Mouse (Mus musculus): ENCODE results near the gene Ift122. TPM values are rescaled to one million over a fixed set of nuclear protein-coding genes. Genes with fewer than 3 reads are reported as not detected.

Ift122 gene
- polyA plus RNA-seq, 1 experiment from 2014 or later, result 23.9 TPM

- no peak for ATAC-seq (ENCODE audit: insufficient number of reproducible peaks, insufficient read depth, low FRiP score, low read depth)
- H3K4me2 ChIP-seq (replicated peaks; ENCODE audit: low read depth, low read length), result no peak overlapping the region
Measured at GRCm38 (mm10) chr6:115914511-115915202, 61.4 kb downstream of the Ift122 start.

DNA sequence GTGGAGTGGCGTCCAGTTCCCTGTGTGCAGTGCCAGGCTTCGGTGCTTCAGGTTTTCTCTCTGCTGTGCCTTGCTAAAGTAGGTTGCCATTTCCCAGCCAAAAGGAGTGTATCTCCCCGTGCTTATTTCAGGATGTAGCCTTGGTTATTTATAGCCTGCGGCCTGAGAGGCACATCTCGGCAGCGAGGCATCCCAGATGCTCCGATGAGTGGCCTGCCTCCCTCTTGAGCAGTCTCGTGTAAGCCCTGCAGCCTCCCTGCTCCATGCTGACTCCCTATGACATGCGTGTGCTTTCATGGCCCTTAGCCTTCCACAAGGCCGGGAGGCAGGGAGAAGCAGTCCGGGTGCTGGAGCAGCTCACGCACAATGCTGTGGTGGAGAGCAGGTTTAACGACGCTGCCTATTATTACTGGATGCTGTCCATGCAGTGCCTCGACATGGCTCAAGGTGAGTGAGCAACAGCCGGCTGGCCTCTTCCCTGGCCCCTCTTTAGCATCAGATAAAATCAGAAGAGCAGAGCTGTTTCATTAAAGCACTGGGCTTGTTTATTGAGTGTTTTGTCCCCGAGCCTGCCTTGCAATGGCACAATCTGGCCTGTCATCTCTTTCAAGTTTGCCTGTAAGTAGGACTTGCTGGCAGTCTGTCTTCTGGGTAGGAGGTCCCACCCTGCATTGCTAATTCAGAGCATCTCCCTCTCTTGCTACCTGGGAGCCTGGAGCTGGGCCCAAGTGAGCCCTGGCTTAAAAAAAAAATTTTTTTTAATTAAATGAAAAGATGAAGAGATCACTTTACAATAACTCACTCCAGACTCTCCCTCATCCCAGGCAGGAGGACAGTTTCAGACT lies 62.6 kb downstream of the Ift122 start:
- H3K9me3 ChIP-seq (ENCODE audit: control insufficient read depth, low read depth, low read length), result no peaks in the 10 kb centered on the region
- no peak overlapping the region; the same call in 1 of the 2 replicates for H3K27ac ChIP-seq (ENCODE audit: low read length)
- no peak overlapping the region for H3K4me3 ChIP-seq (ENCODE audit: low read depth, low read length)
- H3K4me1 ChIP-seq (ENCODE audit: control insufficient read depth, insufficient read depth, low read length), result no peaks in the 10 kb centered on the region
- H3K27me3 ChIP-seq (ENCODE audit: control insufficient read depth, insufficient read depth, low read length), result no peaks in the 10 kb centered on the region
- no peak for ATAC-seq (ENCODE audit: insufficient number of reproducible peaks, insufficient read depth, low FRiP score, low read depth)
- 65% methylated on average over 17 of the region's 17 CpGs for WGBS
- no peak overlapping the region for H3K9ac ChIP-seq (replicated peaks; ENCODE audit: low read depth, low read length)
- H3K4me2 ChIP-seq (replicated peaks; ENCODE audit: low read depth, low read length), result no peak overlapping the region
- peaks cover 1% of the 10 kb centered on the region for H3K36me3 ChIP-seq (ENCODE audit: control insufficient read depth, insufficient read depth, low read length)

More at GRCm38 (mm10) chr6:115914511-115915202, 61.4 kb downstream of the Ift122 start:
- Histone ChIP-seq H3K4me3 (ENCODE audit: low read depth, low read length) (no peak overlapping the region), H3K27me3 (ENCODE audit: control insufficient read depth, insufficient read depth, low read length) (no peaks in the 10 kb centered on the region), H3K9ac (replicated peaks; ENCODE audit: low read depth, low read length) (no peak overlapping the region), H3K36me3 (ENCODE audit: control insufficient read depth, insufficient read depth, low read length) (peaks cover 5% of the 10 kb centered on the region), H3K9me3 (ENCODE audit: control insufficient read depth, low read depth, low read length) (no peaks in the 10 kb centered on the region), H3K27ac (ENCODE audit: low read length) (no peak overlapping the region), H3K4me1 (ENCODE audit: control insufficient read depth, insufficient read depth, low read length) (no peaks in the 10 kb centered on the region)
- WGBS, result 77% methylated on average over 15 of the region's 15 CpGs

DNA sequence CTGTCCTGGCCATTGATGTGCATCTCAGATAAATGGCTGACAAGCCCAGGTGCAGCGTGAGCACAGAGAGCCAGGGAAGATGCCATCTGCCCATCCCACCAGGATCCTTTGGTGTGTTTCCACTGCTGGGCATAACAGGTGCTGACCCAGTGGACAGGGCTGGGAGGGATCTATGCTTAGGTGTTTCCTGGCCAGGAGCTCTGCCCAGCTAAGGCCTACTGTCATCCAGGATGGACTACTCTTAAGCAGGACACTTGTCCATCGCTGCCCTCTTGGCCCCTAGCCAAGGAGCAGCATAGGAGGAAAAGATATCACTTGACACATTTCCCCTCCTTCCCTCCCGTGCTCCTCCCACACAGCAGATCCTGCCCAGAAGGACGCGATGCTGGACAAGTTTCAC lies 63.3 kb downstream of the Ift122 start:
- H3K4me2 ChIP-seq (replicated peaks; ENCODE audit: low read depth, low read length), result no peak overlapping the region
- H3K9ac ChIP-seq (replicated peaks; ENCODE audit: low read depth, low read length), result no peak overlapping the region
- H3K27me3 ChIP-seq (ENCODE audit: control insufficient read depth, insufficient read depth, low read length), result no peaks in the 10 kb centered on the region
- H3K4me1 ChIP-seq (ENCODE audit: control insufficient read depth, insufficient read depth, low read length), result no peaks in the 10 kb centered on the region
- H3K4me3 ChIP-seq (ENCODE audit: low read depth, low read length), result no peak overlapping the region
- 94% methylated on average over 5 of the region's 5 CpGs for WGBS
- H3K9me3 ChIP-seq (ENCODE audit: control insufficient read depth, low read depth, low read length), result no peaks in the 10 kb centered on the region
- H3K36me3 ChIP-seq (ENCODE audit: control insufficient read depth, insufficient read depth, low read length), result no peaks in the 10 kb centered on the region; the same call in 1 of the 2 replicates
- H3K27ac ChIP-seq (ENCODE audit: low read length), result no peak overlapping the region
- ATAC-seq (ENCODE audit: insufficient number of reproducible peaks, insufficient read depth, low FRiP score, low read depth), result no peak

- Histone ChIP-seq H3K27ac (ENCODE audit: low read length) (no peak overlapping the region), H3K4me2 (replicated peaks; ENCODE audit: low read depth, low read length) (no peak overlapping the region), H3K4me1 (ENCODE audit: control insufficient read depth, insufficient read depth, low read length) (no peaks in the 10 kb centered on the region), H3K36me3 (ENCODE audit: control insufficient read depth, insufficient read depth, low read length) (no peaks in the 10 kb centered on the region; the same call in 1 of the 2 replicates), H3K4me3 (ENCODE audit: low read depth, low read length) (no peak overlapping the region), H3K27me3 (ENCODE audit: control insufficient read depth, insufficient read depth, low read length) (no peaks in the 10 kb centered on the region), H3K9me3 (ENCODE audit: control insufficient read depth, low read depth, low read length) (no peaks in the 10 kb centered on the region), H3K9ac (replicated peaks; ENCODE audit: low read depth, low read length) (no peak overlapping the region)
- WGBS, result 81% methylated on average over 1 of the region's 1 CpGs
- no peak for ATAC-seq (ENCODE audit: insufficient number of reproducible peaks, insufficient read depth, low FRiP score, low read depth)
Measured at GRCm38 (mm10) chr6:115918615-115919014, 65.3 kb downstream of the Ift122 start.

DNA sequence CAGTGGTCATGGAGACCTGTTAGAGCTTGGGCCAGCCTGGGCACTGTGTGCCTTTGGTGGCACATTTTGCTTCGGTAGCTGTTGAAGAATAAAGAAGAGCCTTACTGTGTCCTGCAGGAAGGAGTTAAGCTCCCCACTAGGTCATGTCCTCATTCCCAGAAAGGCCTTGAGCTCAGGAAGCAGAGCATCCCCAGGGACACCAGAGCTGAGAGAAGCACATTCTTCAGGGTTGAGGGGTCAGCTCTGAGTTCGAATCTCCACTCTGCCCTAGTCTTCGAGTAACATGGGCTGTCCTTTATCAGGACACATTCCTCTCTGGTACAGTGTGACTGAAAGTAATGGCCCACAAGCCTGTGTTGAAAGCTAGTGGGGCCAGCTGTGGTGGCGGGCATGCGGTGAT lies 66.6 kb downstream of the Ift122 start:
- 93% methylated on average over 5 of the region's 5 CpGs for WGBS
- no peaks in the 10 kb centered on the region for H3K36me3 ChIP-seq (ENCODE audit: control insufficient read depth, insufficient read depth, low read length)
- no peak overlapping the region for H3K4me2 ChIP-seq (replicated peaks; ENCODE audit: low read depth, low read length)
- no peaks in the 10 kb centered on the region for H3K9me3 ChIP-seq (ENCODE audit: control insufficient read depth, low read depth, low read length)
- no peaks in the 10 kb centered on the region for H3K4me1 ChIP-seq (ENCODE audit: control insufficient read depth, insufficient read depth, low read length)
- no peak overlapping the region for H3K27ac ChIP-seq (ENCODE audit: low read length)
- no peaks in the 10 kb centered on the region for H3K27me3 ChIP-seq (ENCODE audit: control insufficient read depth, insufficient read depth, low read length)
- H3K4me3 ChIP-seq (ENCODE audit: low read depth, low read length), result no peak overlapping the region
- ATAC-seq (ENCODE audit: insufficient number of reproducible peaks, insufficient read depth, low FRiP score, low read depth), result no peak
- no peak overlapping the region for H3K9ac ChIP-seq (replicated peaks; ENCODE audit: low read depth, low read length)

- Histone ChIP-seq H3K27ac (ENCODE audit: low read length) (no peak overlapping the region), H3K4me3 (ENCODE audit: low read depth, low read length) (no peak overlapping the region), H3K27me3 (ENCODE audit: control insufficient read depth, insufficient read depth, low read length) (no peaks in the 10 kb centered on the region), H3K9ac (replicated peaks; ENCODE audit: low read depth, low read length) (no peak overlapping the region), H3K4me1 (ENCODE audit: control insufficient read depth, insufficient read depth, low read length) (peaks cover 6% of the 10 kb centered on the region), H3K4me2 (replicated peaks; ENCODE audit: low read depth, low read length) (no peak overlapping the region), H3K36me3 (ENCODE audit: control insufficient read depth, insufficient read depth, low read length) (no peaks in the 10 kb centered on the region), H3K9me3 (ENCODE audit: control insufficient read depth, low read depth, low read length) (no peaks in the 10 kb centered on the region)
- ATAC-seq (ENCODE audit: insufficient number of reproducible peaks, insufficient read depth, low FRiP score, low read depth), result no peak; the same call in 1 of the 2 replicates
- WGBS, result 31% methylated on average over 6 of the region's 6 CpGs
Measured at GRCm38 (mm10) chr6:115924829-115925228, 71.6 kb downstream of the Ift122 start.

DNA sequence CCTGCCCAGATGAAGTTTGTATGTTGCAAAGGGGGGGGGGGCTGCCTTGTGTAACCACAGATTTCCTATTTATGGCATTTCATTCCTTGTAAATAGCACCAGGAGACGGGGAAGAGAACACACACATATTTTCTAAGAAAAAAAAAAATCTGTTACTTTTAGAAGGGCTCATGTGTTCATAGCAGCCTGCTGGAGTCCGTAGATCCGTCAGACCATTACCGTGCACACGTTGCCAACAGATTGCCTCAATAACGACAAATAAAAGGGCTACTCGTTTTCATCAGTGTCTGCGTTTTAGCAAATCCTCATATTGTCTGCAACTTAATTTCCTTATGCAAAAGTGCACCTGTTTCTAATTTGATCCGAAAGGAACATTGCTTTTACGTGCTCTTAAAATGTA lies 73.1 kb downstream of the Ift122 start:
- no peak for ATAC-seq (ENCODE audit: insufficient number of reproducible peaks, insufficient read depth, low FRiP score, low read depth)
- peaks cover 12% of the 10 kb centered on the region for H3K4me1 ChIP-seq (ENCODE audit: control insufficient read depth, insufficient read depth, low read length)
- no peak overlapping the region for H3K27ac ChIP-seq (ENCODE audit: low read length)
- H3K9me3 ChIP-seq (ENCODE audit: control insufficient read depth, low read depth, low read length), result no peaks in the 10 kb centered on the region
- no peak overlapping the region for H3K9ac ChIP-seq (replicated peaks; ENCODE audit: low read depth, low read length)
- no peaks in the 10 kb centered on the region for H3K27me3 ChIP-seq (ENCODE audit: control insufficient read depth, insufficient read depth, low read length)
- no peak overlapping the region for H3K4me3 ChIP-seq (ENCODE audit: low read depth, low read length)
- WGBS, result 82% methylated on average over 10 of the region's 10 CpGs
- H3K36me3 ChIP-seq (ENCODE audit: control insufficient read depth, insufficient read depth, low read length), result no peaks in the 10 kb centered on the region
- H3K4me2 ChIP-seq (replicated peaks; ENCODE audit: low read depth, low read length), result no peak overlapping the region

- Histone ChIP-seq H3K9me3 (ENCODE audit: control insufficient read depth, low read depth, low read length) (no peaks in the 10 kb centered on the region), H3K4me3 (ENCODE audit: low read depth, low read length) (no peak overlapping the region), H3K27ac (ENCODE audit: low read length) (no peak overlapping the region), H3K9ac (replicated peaks; ENCODE audit: low read depth, low read length) (no peak overlapping the region), H3K36me3 (ENCODE audit: control insufficient read depth, insufficient read depth, low read length) (no peaks in the 10 kb centered on the region), H3K4me1 (ENCODE audit: control insufficient read depth, insufficient read depth, low read length) (peaks cover 12% of the 10 kb centered on the region), H3K4me2 (replicated peaks; ENCODE audit: low read depth, low read length) (no peak overlapping the region), H3K27me3 (ENCODE audit: control insufficient read depth, insufficient read depth, low read length) (no peaks in the 10 kb centered on the region)
- WGBS, result 80% methylated on average over 10 of the region's 10 CpGs
- ATAC-seq (ENCODE audit: insufficient number of reproducible peaks, insufficient read depth, low FRiP score, low read depth), result no peak
Measured at GRCm38 (mm10) chr6:115927292-115928242, 74.3 kb downstream of the Ift122 start.
